Mouse (Mus musculus) embryonic facial prominence, embryonic 10.5 days (tissue): Measurements from ENCODE around the gene Mapk10. TPM values are rescaled to one million over a fixed set of nuclear protein-coding genes. Genes with fewer than 3 reads are reported as not detected.

Experiments
- DNase-seq: peaks from one replicate; pipeline ENCODE4 v3.0.0-alpha.2; 2017; ENCODE audit warnings: low spot score
- H3K27ac ChIP-seq: fragments of 300-500 bp; sonication (generic); replicated peaks from 2 replicates; pipeline ENCODE4 v1.5.1; 2016; ENCODE audit warnings: mild to moderate bottlenecking
- H3K27me3 ChIP-seq: fragments of 300-500 bp; sonication (generic); replicated peaks from 2 replicates; pipeline ENCODE4 v1.6.1; 2016; ENCODE audit warnings: low read depth, mild to moderate bottlenecking; ENCODE audit not compliant: poor library complexity, severe bottlenecking
- H3K36me3 ChIP-seq: fragments of 300-500 bp; sonication (generic); replicated peaks from 2 replicates; pipeline ENCODE4 v1.6.1; 2016; ENCODE audit warnings: mild to moderate bottlenecking, moderate library complexity
- H3K4me1 ChIP-seq: fragments of 300-500 bp; sonication (generic); 2 replicates; pipeline ENCODE4 v1.6.1; 2016
- H3K4me3 ChIP-seq: fragments of 300-500 bp; sonication (generic); 2 replicates; pipeline ENCODE4 v1.5.1; 2016; ENCODE audit warnings: mild to moderate bottlenecking, moderate library complexity
- H3K9me3 ChIP-seq: fragments of 300-500 bp; sonication (generic); 2 replicates; pipeline ENCODE4 v1.6.1; 2016; ENCODE audit warnings: mild to moderate bottlenecking
- whole genome bisulfite sequencing: fragments of 180-500 bp; shearing (Covaris S2); methylation state at CpG from one replicate; pipeline ENCODE4 v1.1.7; 2016; 5-methylcytosine and 5-hydroxymethylcytosine counted together
- polyA plus RNA-seq: library from polyadenylated mRNA; unstranded; fragments of >200 nt; fragmentation: Nextera tagmentation; extraction: Ambion mirVana; gene quantifications from 2 replicates; pipeline ENCODE4 v1.2.1, GENCODE M21; 2016

Mapk10 gene
- polyA plus RNA-seq, 1 experiment from 2014 or later: 6.6 TPM

DNA sequence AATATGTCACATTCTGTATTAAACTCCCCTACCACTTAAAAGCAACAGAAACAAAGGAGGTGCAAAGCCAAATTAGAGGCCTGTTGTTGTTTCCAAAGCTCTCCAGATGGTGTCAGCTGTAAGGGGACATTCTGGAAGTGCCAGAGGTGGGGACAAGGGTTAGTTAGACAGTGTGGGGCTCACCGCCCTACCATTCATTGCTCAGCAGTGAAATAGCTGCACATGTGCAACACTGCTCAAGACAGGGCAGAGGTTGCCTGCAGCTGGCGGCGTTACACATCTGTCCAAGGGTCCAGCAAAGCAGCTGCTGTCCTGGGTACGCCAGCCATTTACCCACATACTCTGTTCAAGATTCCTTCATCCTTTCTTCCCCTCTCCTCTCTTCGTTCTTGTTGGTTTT, 342.9 kb downstream of the Mapk10 start:
- no peak for DNase-seq

DNA sequence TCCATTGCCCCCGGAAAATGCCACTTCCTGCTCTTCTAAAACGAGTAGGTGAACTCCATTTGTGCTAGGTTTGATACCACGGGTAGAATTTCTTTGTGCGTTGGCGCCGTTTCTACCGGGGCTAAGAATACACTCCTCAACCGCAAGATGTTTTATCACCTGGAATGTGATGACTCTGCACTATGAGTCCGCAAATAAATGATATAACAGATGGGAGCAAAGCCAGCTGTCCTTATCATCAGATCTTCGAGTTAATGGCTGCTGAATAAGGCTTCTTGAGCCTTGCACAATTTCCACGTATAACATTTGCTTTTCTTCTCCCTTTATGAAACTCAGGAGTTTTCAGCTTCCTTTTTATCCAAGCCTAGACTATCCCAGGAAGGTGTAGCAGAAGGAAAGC, 351.4 kb downstream of the Mapk10 start:
- DNase-seq: no peak
- no peaks in the 10 kb centered on the region for H3K4me1 ChIP-seq
- WGBS: 91% methylated on average over 11 of the region's 11 CpGs
- H3K4me3 ChIP-seq: no peak overlapping the region
- no peaks in the 10 kb centered on the region for H3K27me3 ChIP-seq
- H3K27ac ChIP-seq: no peak overlapping the region
- no peaks in the 10 kb centered on the region for H3K9me3 ChIP-seq
- H3K36me3 ChIP-seq: no peaks in the 10 kb centered on the region

More for the DNA sequence above, 342.9 kb downstream of the Mapk10 start:
- no peaks in the 10 kb centered on the region for H3K9me3 ChIP-seq
- no peaks in the 10 kb centered on the region for H3K27me3 ChIP-seq
- no peak overlapping the region for H3K27ac ChIP-seq
- no peaks in the 10 kb centered on the region for H3K36me3 ChIP-seq
- H3K4me1 ChIP-seq: 0 out of 2 replicates have a peak, but pooled peaks cover 6% of the 10 kb centered on the region
- 48% methylated on average over 5 of the region's 5 CpGs for WGBS
- no peak overlapping the region for H3K4me3 ChIP-seq

DNA sequence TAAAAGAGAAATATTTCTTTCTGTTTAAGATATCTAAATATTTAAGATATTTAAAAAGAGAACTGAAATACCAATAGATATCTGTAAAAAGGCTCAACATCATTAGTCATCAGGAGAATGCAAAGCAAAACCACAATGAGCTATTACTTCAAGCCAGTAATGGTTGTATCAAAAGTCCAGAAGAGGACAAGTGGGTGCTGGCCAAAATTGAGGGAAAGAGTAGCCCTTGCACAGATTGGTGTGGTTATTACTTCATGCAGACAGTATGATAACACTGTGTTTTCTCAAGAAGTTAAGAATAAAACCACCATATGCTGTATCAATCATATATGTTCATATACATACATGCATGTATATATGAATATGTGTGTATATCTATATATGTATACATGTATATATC, 353.1 kb downstream of the Mapk10 start:
- H3K4me3 ChIP-seq: no peak overlapping the region
- no peak for DNase-seq
- no peaks in the 10 kb centered on the region for H3K36me3 ChIP-seq
- no peaks in the 10 kb centered on the region for H3K4me1 ChIP-seq
- no peaks in the 10 kb centered on the region for H3K9me3 ChIP-seq
- no peaks in the 10 kb centered on the region for H3K27me3 ChIP-seq
- no peak overlapping the region for H3K27ac ChIP-seq

Other genes with a start within 250 kb of the Mapk10 start
- gene Ptpn13, start 213.9 kb upstream of the Mapk10 start, polyA plus RNA-seq: 15.6 and 18.8 TPM in 2 replicates